Mouse (Mus musculus) lung, postnatal 10 days (tissue): ENCODE results near the gene Mga.

Experiments
- DNase-seq: peaks from one replicate; pipeline ENCODE4 v3.0.0; 2021

Gene Mga

DNA sequence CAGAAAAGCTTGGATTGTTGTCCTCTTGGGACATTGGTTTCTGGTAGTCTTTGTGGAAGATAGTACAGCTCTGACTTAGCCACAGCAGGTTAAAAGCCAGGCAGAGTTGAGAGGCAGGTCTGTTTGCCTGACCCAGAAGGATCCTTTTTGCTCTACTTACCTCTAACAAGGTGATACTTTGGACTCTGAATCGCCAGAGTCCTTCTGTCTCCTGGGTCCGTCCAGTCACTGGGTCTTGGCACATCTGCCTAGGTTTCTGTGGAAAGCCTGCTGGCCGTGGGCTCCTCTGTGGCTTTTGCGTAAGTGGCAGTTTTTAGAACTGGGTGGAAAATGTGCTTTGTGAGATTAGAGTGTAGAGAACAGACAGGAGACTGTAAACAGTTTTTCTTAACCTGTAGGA lies 91.9 kb downstream of the Mga start:
- DNase-seq: no peak

DNA sequence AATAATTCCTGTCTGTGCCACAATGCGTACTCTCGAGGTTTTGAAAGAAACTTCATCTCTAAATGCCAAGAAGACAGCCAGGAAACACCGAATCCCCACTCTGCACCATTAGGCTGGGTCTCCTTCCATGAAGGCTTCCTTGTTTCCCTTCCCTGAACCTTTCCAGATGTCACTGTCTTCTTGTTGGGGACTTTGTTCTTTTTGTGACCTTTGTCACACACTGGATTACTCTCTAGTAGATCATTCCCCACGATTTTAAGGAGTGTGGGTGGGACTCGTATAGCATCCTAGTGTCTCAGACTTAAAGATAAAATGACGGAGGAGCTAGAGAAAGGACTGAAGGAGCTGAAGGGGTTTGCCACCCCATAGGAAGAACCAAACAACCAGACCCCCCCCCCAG lies 93.9 kb downstream of the Mga start:
- DNase-seq: no peak

DNA sequence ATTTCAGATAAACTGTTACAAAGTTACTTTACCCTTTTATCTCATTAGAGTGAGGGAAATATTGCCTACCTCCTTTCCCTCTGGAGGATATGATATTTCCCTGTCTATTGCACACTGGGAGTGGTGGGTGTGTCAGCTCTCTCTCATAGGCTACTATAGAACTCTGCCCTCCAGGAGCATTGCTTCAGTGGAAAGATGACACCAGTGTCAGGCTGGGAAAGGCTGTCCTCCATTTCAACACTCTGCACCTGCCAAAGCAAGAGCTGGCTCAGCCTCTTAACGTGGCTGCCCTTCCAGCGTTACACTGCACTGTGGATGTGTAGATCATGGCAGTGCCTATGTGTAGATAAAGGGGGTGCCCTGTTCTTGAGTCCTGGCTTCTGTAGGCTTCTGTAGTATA lies 95.3 kb downstream of the Mga start:
- DNase-seq: no peak

DNA sequence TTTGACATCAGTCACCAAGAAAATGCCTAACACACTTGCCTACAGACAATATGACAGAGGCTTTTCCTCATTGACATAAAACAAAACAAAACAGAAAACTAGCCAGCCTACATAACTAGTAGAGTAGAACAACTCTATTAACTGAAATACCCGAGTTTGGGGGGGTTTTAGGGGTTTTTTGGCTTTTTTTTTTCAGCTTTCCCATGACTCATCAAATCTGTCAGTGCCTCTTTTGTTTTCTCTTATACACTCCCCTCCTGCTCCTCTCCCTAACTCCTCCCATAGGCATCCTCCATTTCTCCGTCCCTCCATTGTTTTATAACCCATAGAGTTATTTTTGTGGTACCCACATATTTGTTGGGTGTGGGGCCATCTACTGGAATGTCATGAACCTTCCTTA lies 96.5 kb downstream of the Mga start:
- DNase-seq: no peak

- no peak for DNase-seq
Measured at GRCm38 (mm10) chr2:119994839-119995238, 97.8 kb downstream of the Mga start.

DNA sequence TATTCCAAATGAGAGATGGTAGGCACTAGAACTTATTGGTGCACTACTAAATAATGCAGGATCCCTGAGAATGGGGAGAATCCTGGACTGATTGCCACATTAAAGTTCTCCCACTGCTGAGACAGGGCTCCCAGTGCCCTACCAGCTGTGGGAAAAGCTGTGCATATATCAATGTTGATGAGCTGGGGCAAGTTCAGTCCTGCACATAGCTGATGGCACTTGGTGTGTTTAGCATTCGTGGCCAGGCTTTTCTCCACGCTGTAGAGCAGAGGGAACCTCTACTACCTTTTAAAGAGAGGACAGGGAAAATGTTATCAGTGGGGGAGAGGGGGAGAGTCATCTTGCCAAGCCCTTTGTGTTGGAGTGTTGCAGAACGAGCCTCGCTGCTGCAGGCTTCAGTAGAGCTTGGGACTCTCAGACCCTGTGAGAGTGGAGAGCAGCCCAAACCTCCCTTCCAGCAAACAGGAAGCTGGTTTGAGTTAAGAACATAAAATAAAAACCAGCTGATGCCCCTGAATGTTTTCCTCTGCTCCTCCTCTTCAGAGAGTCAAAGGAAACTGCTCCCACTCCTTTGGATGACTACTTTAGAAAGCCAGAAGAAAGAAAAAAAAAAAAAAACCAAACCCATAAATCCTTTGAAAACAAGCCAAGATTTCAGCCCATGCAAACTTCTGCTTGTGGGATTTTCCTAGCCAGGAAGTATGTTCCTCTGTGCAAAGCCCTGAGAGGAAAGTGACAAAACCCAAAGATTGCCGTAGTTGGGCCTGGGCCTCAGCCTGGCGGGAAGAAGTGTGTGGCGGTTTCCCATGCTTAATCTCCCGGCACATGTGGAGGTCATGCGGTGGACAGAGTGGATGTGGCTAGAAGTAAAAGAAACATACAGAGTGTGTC lies 98.6 kb downstream of the Mga start:
- DNase-seq: peak; percentile 53

- DNase-seq: no peak
Measured at GRCm38 (mm10) chr2:119997354-119997753, 100.3 kb downstream of the Mga start.

- no peak for DNase-seq
Measured at GRCm38 (mm10) chr2:119999731-120000130, 102.7 kb downstream of the Mga start.

GRCm38 (mm10) chr2:120000882-120001584 lies 104.0 kb downstream of the Mga start:
- DNase-seq: peak; percentile 63

GRCm38 (mm10) chr2:120001956-120002355 lies 104.9 kb downstream of the Mga start:
- no peak for DNase-seq

DNA sequence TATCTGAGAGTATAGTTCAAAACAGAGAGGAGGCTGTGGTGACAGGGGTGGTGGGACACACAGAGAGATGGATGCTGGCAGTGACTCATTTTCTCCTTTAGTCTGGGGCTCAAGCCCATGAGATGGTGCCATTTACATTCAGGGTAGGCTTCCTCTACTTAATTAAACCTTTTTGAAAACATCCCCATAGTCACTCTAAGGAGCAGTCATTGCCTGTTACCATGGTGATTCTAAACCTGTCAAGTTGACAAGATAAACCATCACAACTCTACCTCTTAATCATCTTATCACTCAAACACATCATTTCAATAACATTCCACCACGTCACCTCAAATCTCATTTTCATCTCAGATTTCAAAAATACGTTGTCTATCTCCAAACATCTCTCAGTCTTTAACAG lies 106.9 kb downstream of the Mga start:
- no peak for DNase-seq

GRCm38 (mm10) chr2:120006696-120007095 lies 109.7 kb downstream of the Mga start:
- DNase-seq: no peak

- no peak for DNase-seq
Measured at GRCm38 (mm10) chr2:120007680-120008210, 110.7 kb downstream of the Mga start.

GRCm38 (mm10) chr2:120008672-120009071 lies 111.6 kb downstream of the Mga start:
- peak; percentile 36 for DNase-seq

GRCm38 (mm10) chr2:120011462-120012200 lies 114.6 kb downstream of the Mga start:
- DNase-seq: peak; percentile 77

DNA sequence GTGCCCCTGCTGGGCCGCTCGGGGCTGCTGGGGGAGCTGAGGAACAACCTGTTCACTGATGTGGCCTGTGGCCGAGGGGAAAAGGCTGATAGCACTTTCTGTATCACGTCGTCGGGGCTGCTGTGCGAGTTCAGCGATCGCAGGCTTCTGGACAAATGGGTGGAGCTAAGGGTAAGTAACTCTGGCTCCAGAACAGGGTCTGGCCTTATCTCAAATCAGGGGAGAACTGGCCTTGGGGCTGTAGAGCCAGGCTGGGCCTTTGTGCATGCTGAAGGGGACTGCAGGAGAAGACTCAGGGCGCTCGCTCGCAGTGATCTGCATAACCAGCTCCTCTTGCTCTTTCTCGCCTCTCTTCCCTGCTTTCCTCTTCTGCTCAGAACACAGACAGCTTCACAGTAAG lies 115.9 kb downstream of the Mga start:
- DNase-seq: no peak

- DNase-seq: no peak
Measured at GRCm38 (mm10) chr2:120013831-120014486, 116.9 kb downstream of the Mga start.

- no peak for DNase-seq
Measured at GRCm38 (mm10) chr2:120015882-120016281, 118.9 kb downstream of the Mga start.

DNA sequence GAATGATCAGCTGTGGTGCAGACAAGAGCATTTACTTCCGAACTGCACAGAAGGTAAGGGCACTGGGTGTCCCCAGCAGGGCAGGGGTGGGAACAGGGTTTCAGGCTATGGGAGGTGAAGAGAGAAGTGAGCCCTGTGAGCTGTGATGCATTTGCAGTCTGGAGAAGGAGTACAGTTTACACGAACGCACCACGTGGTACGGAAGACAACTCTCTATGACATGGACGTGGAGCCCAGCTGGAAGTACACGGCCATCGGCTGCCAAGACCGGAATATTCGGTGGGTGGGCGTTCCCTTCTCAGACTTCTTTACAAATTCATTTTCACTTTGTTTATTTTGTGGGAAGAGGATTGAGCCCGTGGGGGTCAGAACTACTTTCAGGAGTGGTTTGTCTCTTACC lies 120.6 kb downstream of the Mga start:
- peak; percentile 54 for DNase-seq
